Mouse (Mus musculus): Measurements from ENCODE around the gene Lrrtm3. TPM values are rescaled to one million over a fixed set of nuclear protein-coding genes. Genes with fewer than 3 reads are reported as not detected.

Gene Lrrtm3
- total RNA-seq, 2 experiments from 2014 or later = not detected

DNA sequence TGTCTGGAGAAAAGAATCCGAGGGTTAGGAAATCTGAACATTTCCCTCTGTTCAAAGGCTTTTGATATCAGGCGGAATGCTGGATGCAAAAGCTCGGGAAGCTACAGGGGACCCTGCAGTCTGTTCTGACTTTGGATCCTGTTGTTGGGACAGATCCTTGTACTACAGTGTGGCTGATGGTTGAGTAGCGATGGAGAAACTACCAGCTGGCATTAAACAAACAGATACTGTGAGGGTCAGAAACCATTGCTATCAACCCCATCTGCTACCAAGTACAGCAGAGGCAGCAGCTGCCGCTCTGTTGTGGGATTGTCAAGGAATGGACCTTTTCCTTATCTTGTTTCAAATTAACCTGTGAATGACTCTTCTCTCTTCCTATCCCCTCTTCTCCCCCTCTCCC lies 156.1 kb downstream of the Lrrtm3 start:
- no peak for ATAC-seq (replicated peaks; ENCODE audit: low FRiP score, poor library complexity, severe bottlenecking)

- no peak for ATAC-seq (replicated peaks; ENCODE audit: low FRiP score, poor library complexity, severe bottlenecking)
Observed at GRCm38 (mm10) chr10:63927334-63927733, 162.7 kb downstream of the Lrrtm3 start, which contains the start of gene Gm10118. Gene Gm10118 (minus strand): TSS chr10:63927434.

GRCm38 (mm10) chr10:63908878-63909277 lies 181.2 kb downstream of the Lrrtm3 start:
- ATAC-seq (replicated peaks; ENCODE audit: low FRiP score, poor library complexity, severe bottlenecking) = no peak

- no peak for ATAC-seq (replicated peaks; ENCODE audit: low FRiP score, poor library complexity, severe bottlenecking)
Observed at GRCm38 (mm10) chr10:63899891-63900290, 190.2 kb downstream of the Lrrtm3 start.

- no peak for ATAC-seq (replicated peaks; ENCODE audit: low FRiP score, poor library complexity, severe bottlenecking)
Observed at GRCm38 (mm10) chr10:63894612-63895011, 195.5 kb downstream of the Lrrtm3 start.

GRCm38 (mm10) chr10:63886449-63887088 lies 203.5 kb downstream of the Lrrtm3 start:
- no peak for ATAC-seq (replicated peaks; ENCODE audit: low FRiP score, poor library complexity, severe bottlenecking)

GRCm38 (mm10) chr10:63880462-63880903 lies 209.6 kb downstream of the Lrrtm3 start:
- no peak for ATAC-seq (replicated peaks; ENCODE audit: low FRiP score, poor library complexity, severe bottlenecking)

Other genes starting within 250 kb of the Lrrtm3 start
- gene Gm10118, start 162.8 kb downstream of the Lrrtm3 start, total RNA-seq (2015; ENCODE audit: low replicate concordance) = not detected in 2 replicates
- not detected in 2 replicates for gene Gm10118, start 162.8 kb downstream of the Lrrtm3 start, total RNA-seq (2017; ENCODE audit: low replicate concordance)